Mouse (Mus musculus): ENCODE results near the gene Ttll11. TPM values are rescaled to one million over a fixed set of nuclear protein-coding genes. Genes with fewer than 3 reads are reported as not detected.
A peak's percentile ranks its signal among the peaks of the same experiment; 100 is the strongest.

Ttll11 gene
- polyA plus RNA-seq, 1 experiment from 2014 or later = 1.4 TPM

DNA sequence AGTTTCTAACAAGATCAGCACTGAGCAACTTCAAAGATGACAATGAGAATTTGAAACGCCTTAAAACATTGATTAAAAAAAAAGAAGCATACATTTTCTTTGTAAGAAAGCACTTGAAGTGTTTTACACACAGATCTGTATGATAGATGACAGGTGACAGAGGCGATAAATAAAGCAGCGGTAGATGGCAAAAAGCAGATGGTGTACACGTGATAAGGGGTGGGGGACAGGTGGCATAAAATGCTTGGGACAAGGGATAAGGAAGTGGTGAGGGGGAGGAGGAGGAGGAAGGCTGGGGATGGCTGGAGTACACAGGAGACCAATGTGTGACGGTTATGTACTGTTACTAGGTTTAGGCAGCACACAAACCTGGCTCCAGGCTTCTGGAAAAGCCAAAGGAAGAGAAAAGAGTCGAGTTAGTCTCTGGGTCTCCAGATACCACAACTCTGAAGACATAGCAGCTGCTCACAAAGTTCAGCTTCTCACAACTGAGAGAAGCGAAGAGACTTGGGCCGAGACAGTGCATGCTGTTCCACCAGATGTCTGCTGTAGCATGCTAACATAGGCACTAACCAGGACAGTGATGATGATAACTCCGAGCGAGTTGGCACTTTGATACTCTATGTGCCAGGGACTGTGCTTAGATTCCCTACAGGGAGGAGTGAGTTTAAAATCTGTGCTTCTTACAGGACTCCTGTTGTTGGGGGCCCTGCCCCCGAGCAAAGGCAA is 140.8 kb downstream of the Ttll11 start:
- H3K9ac ChIP-seq = no peak overlapping the region
- H3K27ac ChIP-seq (replicated peaks) = no peak overlapping the region
- 74% methylated on average over 11 of the region's 11 CpGs for WGBS
- no peak overlapping the region for H3K4me3 ChIP-seq (replicated peaks)
- H3K36me3 ChIP-seq = no peaks in the 10 kb centered on the region
- H3K4me2 ChIP-seq (replicated peaks) = no peak overlapping the region
- ATAC-seq (ENCODE audit: insufficient number of reproducible peaks, low FRiP score, low TSS enrichment, low read depth) = no peak
- H3K4me1 ChIP-seq = peaks cover 12% of the 10 kb centered on the region
- no peaks in the 10 kb centered on the region for H3K9me3 ChIP-seq (replicated peaks)
- H3K27me3 ChIP-seq = no peaks in the 10 kb centered on the region

DNA sequence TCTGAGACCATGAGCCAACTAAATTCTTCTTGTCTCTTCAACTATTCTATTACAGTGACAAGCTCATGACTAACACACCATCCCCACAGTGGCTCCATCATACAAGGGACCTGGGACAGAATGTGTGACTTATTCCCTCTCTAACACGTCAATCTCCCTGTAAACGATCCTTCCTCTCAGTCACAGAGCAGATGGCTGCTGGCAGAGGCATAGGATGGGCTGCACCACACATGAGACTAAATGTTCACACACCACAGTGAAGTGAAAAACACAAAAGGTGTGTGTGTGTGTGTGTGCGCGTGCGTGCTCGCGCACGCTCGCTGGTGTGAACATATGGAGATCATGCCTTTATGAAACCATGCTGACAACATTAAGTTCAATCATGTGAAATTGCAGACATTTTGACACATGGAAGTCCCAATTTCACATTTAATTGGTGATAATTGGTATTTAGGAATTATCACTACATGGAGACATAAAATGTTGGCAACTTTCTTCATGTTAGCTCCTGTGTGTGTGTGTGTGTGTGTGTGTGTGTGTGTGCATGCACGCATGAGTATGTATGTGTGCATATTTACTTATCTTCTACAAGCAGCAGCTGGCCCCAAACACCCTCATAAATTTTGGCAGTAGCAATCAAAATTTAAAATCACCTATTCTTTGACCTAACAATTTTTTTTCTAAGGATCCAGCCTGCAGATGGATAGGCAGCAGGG is 145.4 kb downstream of the Ttll11 start:
- Histone ChIP-seq H3K9ac (no peak overlapping the region), H3K36me3 (no peaks in the 10 kb centered on the region), H3K4me3 (replicated peaks) (no peak overlapping the region), H3K9me3 (replicated peaks) (no peaks in the 10 kb centered on the region), H3K27ac (replicated peaks) (no peak overlapping the region), H3K4me1 (peaks cover 13% of the 10 kb centered on the region; the same call in 1 of the 2 replicates), H3K27me3 (no peaks in the 10 kb centered on the region), H3K4me2 (replicated peaks) (no peak overlapping the region)
- ATAC-seq (ENCODE audit: insufficient number of reproducible peaks, low FRiP score, low TSS enrichment, low read depth) = no peak
- WGBS = 94% methylated on average over 10 of the region's 10 CpGs

DNA sequence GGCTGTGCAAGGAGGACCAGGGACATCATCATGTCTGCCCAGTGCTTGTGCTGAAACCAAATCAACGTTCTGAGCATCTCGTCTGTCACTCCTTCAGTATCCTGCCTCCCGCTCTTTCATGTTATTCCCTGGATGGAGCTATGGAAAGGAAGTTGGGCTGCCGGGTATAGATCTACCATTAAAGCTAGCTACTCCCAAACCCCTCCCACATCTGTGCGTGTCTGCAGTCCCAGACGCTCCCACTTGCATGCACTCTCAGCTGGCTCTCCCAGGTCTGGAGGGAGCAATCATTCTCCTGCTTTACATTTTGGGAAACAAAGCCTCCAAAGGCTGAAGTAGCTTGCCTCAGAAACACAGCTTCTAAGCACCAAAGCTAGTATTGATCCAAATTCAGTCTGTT is 146.2 kb downstream of the Ttll11 start:
- Histone ChIP-seq H3K36me3 (no peaks in the 10 kb centered on the region), H3K4me1 (peaks cover 13% of the 10 kb centered on the region; the same call in 1 of the 2 replicates), H3K4me3 (replicated peaks) (no peak overlapping the region), H3K9me3 (replicated peaks) (no peaks in the 10 kb centered on the region), H3K4me2 (replicated peaks) (no peak overlapping the region), H3K27ac (replicated peaks) (no peak overlapping the region), H3K9ac (no peak overlapping the region), H3K27me3 (no peaks in the 10 kb centered on the region)
- no peak for ATAC-seq (ENCODE audit: insufficient number of reproducible peaks, low FRiP score, low TSS enrichment, low read depth)
- WGBS = 52% methylated on average over 6 of the region's 6 CpGs

DNA sequence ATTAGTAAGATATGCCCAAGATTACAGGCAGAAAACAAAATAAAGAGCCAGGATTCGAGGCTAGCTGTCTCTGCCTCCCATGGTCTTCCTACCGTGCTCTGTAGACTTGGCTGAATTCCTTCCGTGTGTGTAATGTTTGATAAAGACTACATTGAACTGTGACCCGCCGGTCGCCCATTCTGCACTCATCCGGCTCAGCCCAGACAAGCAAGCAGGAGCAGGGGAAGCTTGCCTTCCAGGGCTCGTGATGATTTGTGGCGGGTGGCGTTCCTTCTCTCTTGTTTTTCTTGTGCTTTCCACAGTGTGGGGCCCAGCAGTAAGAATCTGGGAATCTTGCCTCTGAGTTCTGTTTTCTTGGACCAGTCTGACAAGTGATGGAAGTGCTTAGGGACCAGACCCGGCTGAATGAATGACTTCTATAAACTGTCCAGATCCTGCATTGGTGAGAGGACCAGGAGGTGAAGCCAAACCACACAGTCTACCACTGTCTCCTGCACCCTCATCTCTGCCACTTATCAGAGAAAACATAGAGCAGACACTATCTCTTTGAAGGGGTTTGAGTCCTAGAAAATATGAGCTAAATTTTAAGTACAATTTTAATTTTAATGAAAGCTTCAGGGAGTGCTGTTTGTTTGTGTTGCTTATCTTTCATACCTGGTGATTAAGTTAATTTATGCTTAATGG is 146.8 kb downstream of the Ttll11 start:
- Histone ChIP-seq H3K9ac (no peak overlapping the region), H3K4me1 (peaks cover 13% of the 10 kb centered on the region; the same call in 1 of the 2 replicates), H3K4me3 (replicated peaks) (no peak overlapping the region), H3K27me3 (no peaks in the 10 kb centered on the region), H3K27ac (replicated peaks) (no peak overlapping the region; the same call in 1 of the 2 replicates), H3K4me2 (replicated peaks) (no peak overlapping the region), H3K9me3 (replicated peaks) (no peaks in the 10 kb centered on the region), H3K36me3 (no peaks in the 10 kb centered on the region)
- ATAC-seq (ENCODE audit: insufficient number of reproducible peaks, low FRiP score, low TSS enrichment, low read depth) = no peak
- 44% methylated on average over 11 of the region's 11 CpGs for WGBS

DNA sequence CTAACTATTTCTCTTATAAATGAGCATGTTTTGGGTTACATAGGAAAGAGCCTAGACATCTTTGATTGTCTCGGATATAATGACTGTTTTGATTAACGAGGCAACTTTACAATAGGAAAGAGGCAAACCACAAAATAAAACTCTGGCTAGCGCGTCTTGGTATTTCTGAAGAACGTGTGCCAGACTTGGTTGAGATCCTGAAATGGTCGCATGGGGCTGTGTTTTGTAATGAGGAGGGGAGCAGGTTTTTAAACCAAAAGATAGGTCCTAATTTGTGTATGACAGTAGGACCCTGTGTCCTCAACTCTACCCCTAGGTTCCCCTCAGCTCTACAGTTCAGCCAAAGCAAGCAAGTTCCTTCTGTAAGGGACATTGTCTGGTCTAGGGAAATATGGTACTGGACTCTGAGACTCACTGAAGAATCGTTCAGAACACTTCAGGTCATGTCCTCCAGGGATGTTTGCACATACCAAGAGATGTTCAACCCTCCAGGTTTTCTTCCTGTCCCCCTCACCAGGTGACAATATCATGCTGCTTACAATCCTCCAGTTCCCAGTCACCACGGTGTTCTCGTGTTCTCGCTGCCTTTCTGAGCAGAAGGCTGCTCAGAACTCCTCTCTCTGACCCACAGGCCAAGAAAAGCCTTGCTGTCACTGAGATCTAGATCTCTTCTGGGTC is 147.7 kb downstream of the Ttll11 start:
- ATAC-seq (ENCODE audit: insufficient number of reproducible peaks, low FRiP score, low TSS enrichment, low read depth) = no peak
- no peak overlapping the region for H3K9ac ChIP-seq
- no peak overlapping the region for H3K4me2 ChIP-seq (replicated peaks)
- H3K4me3 ChIP-seq (replicated peaks) = no peak overlapping the region
- H3K9me3 ChIP-seq (replicated peaks) = no peaks in the 10 kb centered on the region
- no peak overlapping the region for H3K27ac ChIP-seq (replicated peaks)
- H3K27me3 ChIP-seq = no peaks in the 10 kb centered on the region
- 63% methylated on average over 10 of the region's 10 CpGs for WGBS
- peaks cover 13% of the 10 kb centered on the region; the same call in 1 of the 2 replicates for H3K4me1 ChIP-seq
- H3K36me3 ChIP-seq = no peaks in the 10 kb centered on the region

DNA sequence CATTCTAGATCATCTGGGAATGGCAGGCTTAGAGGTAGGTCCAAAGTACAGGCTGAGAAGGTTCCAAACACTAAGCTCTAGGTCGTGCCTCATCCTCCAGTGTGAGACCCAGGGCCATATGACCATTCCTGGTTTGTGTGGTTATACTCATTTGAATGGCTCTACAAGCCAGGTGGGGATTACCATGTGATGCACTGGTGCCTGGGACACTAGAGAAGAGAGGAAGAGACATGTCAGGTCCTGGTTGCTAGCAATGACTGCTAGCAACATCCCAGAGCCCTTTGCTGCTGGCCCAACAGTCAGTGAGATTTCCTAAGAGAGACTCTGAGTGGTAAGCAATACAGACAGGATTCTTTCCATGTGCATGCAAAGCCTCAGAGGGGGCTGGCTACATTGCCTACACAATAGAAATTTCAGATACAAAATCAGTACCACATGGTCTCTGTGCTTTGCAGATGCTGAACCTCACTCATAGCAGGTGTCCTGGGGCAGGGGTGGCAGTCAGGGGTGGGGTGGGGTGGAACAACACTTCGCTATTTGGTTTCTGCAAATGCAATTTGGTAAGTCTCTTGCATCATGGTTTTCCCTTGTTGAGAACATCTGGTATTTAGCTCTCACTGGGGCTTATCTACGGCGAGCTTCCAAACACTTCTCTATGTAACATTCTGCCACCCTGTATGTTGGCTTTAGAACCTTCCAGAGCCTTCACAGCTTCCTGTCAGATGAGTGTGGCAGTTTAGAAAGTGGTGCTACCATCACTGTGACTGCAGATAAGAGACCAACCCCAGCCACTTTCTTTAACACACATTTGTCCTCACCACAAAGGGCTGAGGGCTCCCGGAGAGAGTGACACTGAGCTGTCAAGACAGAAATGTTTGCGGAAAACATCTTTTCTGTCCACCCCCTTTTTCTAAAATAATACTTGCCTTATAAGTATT is 148.5 kb downstream of the Ttll11 start:
- Histone ChIP-seq H3K4me2 (replicated peaks) (no peak overlapping the region), H3K9ac (no peak overlapping the region), H3K27me3 (no peaks in the 10 kb centered on the region), H3K4me3 (replicated peaks) (no peak overlapping the region), H3K27ac (replicated peaks) (no peak overlapping the region), H3K36me3 (no peaks in the 10 kb centered on the region), H3K4me1 (peaks cover 13% of the 10 kb centered on the region; the same call in 1 of the 2 replicates), H3K9me3 (replicated peaks) (no peaks in the 10 kb centered on the region)
- no peak for ATAC-seq (ENCODE audit: insufficient number of reproducible peaks, low FRiP score, low TSS enrichment, low read depth)
- whole genome bisulfite sequencing = 53% methylated on average over 6 of the region's 6 CpGs

DNA sequence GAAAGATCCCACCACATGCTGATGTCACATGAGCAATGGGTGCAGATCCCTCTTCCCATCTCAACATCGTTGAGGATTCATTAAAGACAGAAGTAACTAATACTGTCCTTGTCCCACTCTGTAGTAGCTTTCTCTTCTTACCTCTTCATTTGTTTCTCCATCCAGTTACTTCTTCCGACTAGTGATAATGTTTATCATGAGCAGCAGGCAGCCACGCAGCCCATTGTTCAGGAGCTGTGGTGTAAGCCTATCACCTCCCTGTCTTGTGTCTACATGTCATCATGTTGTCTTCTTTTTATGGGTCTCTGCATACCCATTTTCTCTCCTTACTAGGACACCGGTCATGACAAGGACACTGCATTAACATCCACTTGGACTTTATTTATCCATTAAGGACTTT is 150.6 kb downstream of the Ttll11 start:
- H3K4me2 ChIP-seq (replicated peaks) = no peak overlapping the region
- 92% methylated on average over 4 of the region's 4 CpGs for WGBS
- no peak for ATAC-seq (ENCODE audit: insufficient number of reproducible peaks, low FRiP score, low TSS enrichment, low read depth)
- H3K9ac ChIP-seq = no peak overlapping the region
- no peaks in the 10 kb centered on the region for H3K27me3 ChIP-seq
- no peak overlapping the region for H3K27ac ChIP-seq (replicated peaks)
- H3K36me3 ChIP-seq = no peaks in the 10 kb centered on the region
- H3K4me3 ChIP-seq (replicated peaks) = no peak overlapping the region
- no peaks in the 10 kb centered on the region for H3K9me3 ChIP-seq (replicated peaks)
- H3K4me1 ChIP-seq = peaks cover 16% of the 10 kb centered on the region; the same call in 1 of the 2 replicates

DNA sequence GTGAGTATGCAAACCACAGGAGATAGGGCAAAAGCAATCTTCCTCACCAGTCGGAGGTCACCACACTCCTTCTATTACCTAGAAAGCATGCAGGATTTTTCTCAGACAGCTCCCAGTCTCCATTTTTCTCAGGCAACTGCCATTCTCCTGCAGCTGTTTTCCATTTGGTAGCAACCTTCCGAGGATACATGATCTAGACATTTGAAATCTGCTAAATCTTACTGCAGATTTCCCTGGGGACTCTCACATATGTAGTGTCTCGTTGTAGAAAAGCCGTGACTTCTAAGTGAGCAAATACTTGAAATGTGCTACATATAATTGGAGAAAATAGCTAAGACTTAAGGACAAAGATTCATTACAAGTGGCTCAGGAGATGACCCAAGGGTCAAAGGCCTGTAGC is 151.8 kb downstream of the Ttll11 start:
- H3K4me2 ChIP-seq (replicated peaks) = no peak overlapping the region
- H3K9ac ChIP-seq = no peak overlapping the region
- no peak overlapping the region for H3K4me3 ChIP-seq (replicated peaks)
- no peaks in the 10 kb centered on the region for H3K27me3 ChIP-seq
- H3K9me3 ChIP-seq (replicated peaks) = no peaks in the 10 kb centered on the region
- H3K36me3 ChIP-seq = no peaks in the 10 kb centered on the region
- WGBS = 35% methylated on average over 4 of the region's 4 CpGs
- ATAC-seq (ENCODE audit: insufficient number of reproducible peaks, low FRiP score, low TSS enrichment, low read depth) = no peak
- peaks cover 16% of the 10 kb centered on the region; the same call in 1 of the 2 replicates for H3K4me1 ChIP-seq
- H3K27ac ChIP-seq (replicated peaks) = no peak overlapping the region

DNA sequence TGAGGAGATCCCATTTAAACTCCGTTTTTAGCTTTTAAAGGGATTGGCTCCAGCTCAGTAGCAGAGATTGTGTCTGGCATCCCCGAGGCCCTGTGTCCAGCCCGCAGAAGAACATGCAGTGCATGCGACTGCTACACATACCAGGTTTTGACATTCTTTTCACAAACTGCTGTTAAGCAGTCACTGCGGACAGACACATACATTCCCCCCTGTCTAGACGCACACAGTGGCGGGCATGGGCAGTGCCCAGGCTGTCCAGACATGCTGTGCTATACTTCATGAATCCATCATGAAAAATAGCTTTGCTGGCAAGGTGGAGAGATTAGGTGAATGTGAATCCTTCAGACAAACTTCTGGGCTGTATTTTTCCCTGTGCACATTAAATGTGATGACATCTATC is 154.6 kb downstream of the Ttll11 start:
- 43% methylated on average over 7 of the region's 7 CpGs for WGBS
- 0 out of 2 replicates have a peak, but pooled peaks have one; percentile 29 for ATAC-seq (ENCODE audit: insufficient number of reproducible peaks, low FRiP score, low TSS enrichment, low read depth)
- no peak overlapping the region for H3K9ac ChIP-seq
- H3K9me3 ChIP-seq (replicated peaks) = no peaks in the 10 kb centered on the region
- no peak overlapping the region for H3K4me2 ChIP-seq (replicated peaks)
- no peaks in the 10 kb centered on the region for H3K27me3 ChIP-seq
- H3K27ac ChIP-seq (replicated peaks) = no peak overlapping the region
- 0 out of 2 replicates have a peak, but pooled peaks cover 3% of the 10 kb centered on the region for H3K4me1 ChIP-seq
- no peaks in the 10 kb centered on the region for H3K36me3 ChIP-seq
- H3K4me3 ChIP-seq (replicated peaks) = no peak overlapping the region

DNA sequence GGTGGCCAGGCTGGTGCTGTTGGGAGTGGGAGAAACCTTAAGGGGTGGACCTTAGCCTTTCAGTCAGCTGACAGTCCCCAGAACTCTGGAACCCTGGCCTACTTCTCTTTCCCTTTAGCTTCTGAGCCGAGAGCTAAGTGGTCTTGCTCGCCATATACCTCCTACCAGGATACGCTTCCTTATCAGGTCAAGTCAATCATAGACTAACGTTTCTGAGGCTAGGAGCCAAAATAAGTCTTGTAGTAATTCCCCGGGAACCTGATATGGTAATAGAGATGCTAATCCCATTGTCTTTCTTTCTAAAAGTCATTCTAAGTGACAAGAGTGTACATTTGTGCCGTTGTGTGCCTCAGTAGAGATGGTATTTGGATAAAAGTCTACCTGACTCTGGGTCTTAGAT is 156.1 kb downstream of the Ttll11 start:
- H3K4me3 ChIP-seq (replicated peaks) = no peak overlapping the region
- H3K4me1 ChIP-seq = 0 out of 2 replicates have a peak, but pooled peaks cover 3% of the 10 kb centered on the region
- WGBS = 69% methylated on average over 6 of the region's 6 CpGs
- H3K27ac ChIP-seq (replicated peaks) = no peak overlapping the region
- no peaks in the 10 kb centered on the region for H3K27me3 ChIP-seq
- H3K9ac ChIP-seq = no peak overlapping the region
- H3K9me3 ChIP-seq (replicated peaks) = no peaks in the 10 kb centered on the region
- no peak for ATAC-seq (ENCODE audit: insufficient number of reproducible peaks, low FRiP score, low TSS enrichment, low read depth)
- no peak overlapping the region for H3K4me2 ChIP-seq (replicated peaks)
- H3K36me3 ChIP-seq = no peaks in the 10 kb centered on the region

Measured in embryonic facial prominence, embryonic 15.5 days (tissue).